Mouse (Mus musculus) small intestine, adult 2 months (tissue): ENCODE measurements around the gene Ooep.

Experiments
- CTCF ChIP-seq: fragments of 200-500 bp; IDR thresholded peaks from 2 replicates; pipeline ENCODE4 v1.5.1; 2012; ENCODE audit warnings: low read depth, mild to moderate bottlenecking, control low read depth, inconsistent platforms, low read length, moderate library complexity, mixed read lengths; ENCODE audit not compliant: insufficient replicate concordance, insufficient read length; ENCODE audit errors: extremely low read depth
- POLR2A ChIP-seq: fragments of 200-500 bp; IDR thresholded peaks from 2 replicates; pipeline ENCODE4 v1.6.1; 2012; ENCODE audit warnings: low read depth, mild to moderate bottlenecking, control low read depth, inconsistent platforms, low read length, moderate library complexity

DNA sequence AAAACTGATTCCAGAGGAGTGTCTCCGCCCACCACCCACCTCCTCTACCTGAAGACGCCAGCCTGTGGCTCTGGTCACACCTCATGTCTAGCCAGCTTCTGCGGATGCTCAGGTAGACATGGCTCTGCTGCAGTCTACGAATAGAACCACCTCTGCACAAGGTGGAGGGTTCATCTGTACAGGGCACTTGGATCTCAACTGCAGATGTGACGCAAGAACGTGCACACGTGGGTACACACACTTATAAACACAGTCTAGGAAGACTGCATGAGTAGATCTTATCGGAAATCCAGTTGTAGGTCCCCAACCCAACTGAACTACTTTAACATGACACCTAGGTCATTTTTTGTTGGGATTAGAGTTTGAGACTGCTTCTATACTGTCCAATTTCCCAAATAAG is 22.9 kb downstream of the Ooep start, which contains the start of gene Gsta2:
- TF ChIP-seq CTCF, result no peak
- no peak for TF ChIP-seq POLR2A
